Mouse (Mus musculus): Measurements from ENCODE around the gene Oas1f. TPM values are rescaled to one million over a fixed set of nuclear protein-coding genes. Genes with fewer than 3 reads are reported as not detected.
"Not testable (repeated sequence)": the region's sequence is repeated elsewhere in the genome, so short reads cannot be mapped to it uniquely, and the experiment has no call there.

Gene Oas1f
- total and polyA plus RNA-seq, 2 experiments, result not detected

DNA sequence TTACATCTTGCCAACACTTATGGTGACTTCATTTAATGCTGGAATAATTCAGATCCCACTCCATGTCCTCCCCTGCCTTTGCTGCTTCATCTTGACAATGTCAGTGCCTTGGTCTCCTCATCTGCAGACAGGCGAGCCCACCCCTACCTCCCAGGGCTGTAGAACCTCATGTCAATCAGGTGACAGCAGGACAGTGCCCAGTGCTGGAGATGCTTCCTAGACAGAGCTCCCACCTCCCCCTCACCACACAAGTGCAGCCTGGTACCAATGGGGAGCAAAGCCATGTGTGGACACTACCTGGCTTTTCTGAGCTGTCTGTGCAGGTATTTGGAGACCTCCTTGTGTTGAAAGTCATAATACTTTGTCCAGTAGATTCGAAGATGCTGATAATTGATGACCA is 31.6 kb downstream of the Oas1f start:
- not testable (repeated sequence) for DNase-seq (ENCODE audit: extremely low read depth, low read depth, low spot score); H3K79me2 ChIP-seq (ENCODE audit: control insufficient read depth, insufficient read depth, low read length); H3K27me3 ChIP-seq (ENCODE audit: control insufficient read depth, insufficient read depth, low read length); H3K9ac ChIP-seq (ENCODE audit: low read depth, low read length); H3K4me1 ChIP-seq (ENCODE audit: control insufficient read depth, insufficient read depth, low read length); H3K4me3 ChIP-seq (ENCODE audit: insufficient read depth, low read depth, low read length); H3K27ac ChIP-seq (replicated peaks; ENCODE audit: insufficient read depth, low read depth, low read length); H3K36me3 ChIP-seq (ENCODE audit: control insufficient read depth, insufficient read depth, low read length)
- 54% methylated on average over 2 of the region's 2 CpGs for WGBS

DNA sequence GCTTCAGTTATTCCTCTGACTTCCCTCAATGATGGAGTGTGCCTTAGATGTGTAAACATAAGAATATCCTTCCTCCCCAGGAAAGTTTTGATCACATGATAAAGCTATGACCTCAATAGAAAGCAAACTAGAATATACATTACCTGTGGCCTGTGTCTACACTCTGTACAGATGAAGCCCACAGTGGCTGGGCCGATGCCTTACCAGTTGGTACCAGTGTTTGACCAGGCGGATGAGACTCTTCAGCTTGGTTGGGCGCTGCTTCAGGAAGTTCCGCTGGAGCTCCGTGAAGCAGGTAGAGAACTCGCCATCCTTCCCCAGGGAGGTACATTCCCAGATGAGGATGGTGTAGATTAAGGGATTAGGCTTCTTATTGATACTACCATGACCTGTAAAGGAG is 34.5 kb downstream of the Oas1f start:
- WGBS, result 88% methylated on average over 6 of the region's 6 CpGs
- H3K79me2 ChIP-seq (ENCODE audit: control insufficient read depth, insufficient read depth, low read length); H3K36me3 ChIP-seq (ENCODE audit: control insufficient read depth, insufficient read depth, low read length); DNase-seq (ENCODE audit: extremely low read depth, low read depth, low spot score); H3K4me1 ChIP-seq (ENCODE audit: control insufficient read depth, insufficient read depth, low read length); H3K4me3 ChIP-seq (ENCODE audit: insufficient read depth, low read depth, low read length); H3K27me3 ChIP-seq (ENCODE audit: control insufficient read depth, insufficient read depth, low read length); H3K9ac ChIP-seq (ENCODE audit: low read depth, low read length); H3K27ac ChIP-seq (replicated peaks; ENCODE audit: insufficient read depth, low read depth, low read length): not testable (repeated sequence)

DNA sequence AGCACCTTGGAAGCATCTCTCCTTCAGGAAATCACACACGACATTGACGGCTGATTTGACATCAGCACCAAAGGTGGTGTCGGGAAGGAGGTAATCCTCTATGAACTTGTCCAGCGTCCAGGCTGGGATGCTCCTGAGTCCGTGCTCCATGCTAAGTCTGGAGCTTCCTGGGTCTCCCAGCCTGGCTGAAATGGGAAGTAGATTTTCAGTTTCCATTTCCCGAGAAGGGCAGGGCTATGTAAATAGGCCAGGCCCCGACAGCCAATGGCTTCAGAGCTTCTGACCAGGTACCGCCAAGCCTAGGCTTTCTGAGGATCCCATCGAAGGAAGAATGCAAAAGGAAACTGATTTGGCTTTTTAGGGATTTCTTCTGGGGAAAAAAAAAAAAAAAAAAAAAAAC is 40.2 kb downstream of the Oas1f start, which contains the start of gene Oas1g:
TSS of gene Oas1g (minus strand) at position 201 of the 400 bp plus-strand sequence.
- H3K4me1 ChIP-seq (ENCODE audit: control insufficient read depth, insufficient read depth, low read length); H3K36me3 ChIP-seq (ENCODE audit: control insufficient read depth, insufficient read depth, low read length); H3K27me3 ChIP-seq (ENCODE audit: control insufficient read depth, insufficient read depth, low read length); H3K79me2 ChIP-seq (ENCODE audit: control insufficient read depth, insufficient read depth, low read length); H3K27ac ChIP-seq (replicated peaks; ENCODE audit: insufficient read depth, low read depth, low read length): not testable (repeated sequence)
- peak; percentile 9 for DNase-seq (ENCODE audit: extremely low read depth, low read depth, low spot score)
- Histone ChIP-seq H3K9ac (ENCODE audit: low read depth, low read length) (peak within 1 kb of the TSS; percentile 8), H3K4me3 (ENCODE audit: insufficient read depth, low read depth, low read length) (peak within 1 kb of the TSS; percentile 3; the same call in 1 of the 2 replicates)
- 15% methylated on average over 5 of the region's 9 CpGs for WGBS

DNA sequence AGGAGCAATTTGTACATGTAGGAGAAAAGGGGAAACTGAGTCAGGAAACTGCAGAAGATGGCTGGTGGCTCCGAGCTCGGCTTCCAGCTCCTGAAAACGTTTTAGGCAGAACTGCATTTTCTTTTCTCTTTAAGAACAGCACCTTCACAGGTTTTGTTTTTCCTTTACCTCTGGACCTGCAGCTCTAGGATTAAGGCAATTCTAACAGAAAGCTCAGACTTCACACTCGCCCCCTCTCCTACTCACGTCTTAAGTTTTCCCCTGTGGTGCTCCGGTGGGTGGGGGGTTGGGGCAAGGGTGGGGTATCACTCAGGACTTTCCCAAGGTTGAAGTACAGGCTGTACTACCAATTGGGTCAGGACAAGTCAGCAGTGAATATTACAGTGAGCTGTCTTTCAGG is 40.7 kb downstream of the Oas1f start:
- no peaks in the 10 kb centered on the region for H3K79me2 ChIP-seq (ENCODE audit: control insufficient read depth, insufficient read depth, low read length)
- H3K27me3 ChIP-seq (ENCODE audit: control insufficient read depth, insufficient read depth, low read length), result no peaks in the 10 kb centered on the region; the same call in 1 of the 2 replicates
- H3K36me3 ChIP-seq (ENCODE audit: control insufficient read depth, insufficient read depth, low read length), result no peaks in the 10 kb centered on the region
- no peaks in the 10 kb centered on the region for H3K4me1 ChIP-seq (ENCODE audit: control insufficient read depth, insufficient read depth, low read length)
- no peak for TF ChIP-seq CTCF (IDR thresholded peaks at IDR 0.05; ENCODE audit: low read depth, low read length)
- TF ChIP-seq POLR2A (IDR thresholded peaks at IDR 0.05; ENCODE audit: extremely low read depth, insufficient read depth, low read length), result no peak
- 39% methylated on average over 6 of the region's 6 CpGs for WGBS
- H3K4me3 ChIP-seq (ENCODE audit: insufficient read depth, low read depth, low read length), result no peak overlapping the region
- no peak overlapping the region for H3K9ac ChIP-seq (ENCODE audit: low read depth, low read length)
- no peak for DNase-seq (ENCODE audit: extremely low read depth, low read depth, low spot score)
- no peak overlapping the region for H3K27ac ChIP-seq (replicated peaks; ENCODE audit: insufficient read depth, low read depth, low read length)

DNA sequence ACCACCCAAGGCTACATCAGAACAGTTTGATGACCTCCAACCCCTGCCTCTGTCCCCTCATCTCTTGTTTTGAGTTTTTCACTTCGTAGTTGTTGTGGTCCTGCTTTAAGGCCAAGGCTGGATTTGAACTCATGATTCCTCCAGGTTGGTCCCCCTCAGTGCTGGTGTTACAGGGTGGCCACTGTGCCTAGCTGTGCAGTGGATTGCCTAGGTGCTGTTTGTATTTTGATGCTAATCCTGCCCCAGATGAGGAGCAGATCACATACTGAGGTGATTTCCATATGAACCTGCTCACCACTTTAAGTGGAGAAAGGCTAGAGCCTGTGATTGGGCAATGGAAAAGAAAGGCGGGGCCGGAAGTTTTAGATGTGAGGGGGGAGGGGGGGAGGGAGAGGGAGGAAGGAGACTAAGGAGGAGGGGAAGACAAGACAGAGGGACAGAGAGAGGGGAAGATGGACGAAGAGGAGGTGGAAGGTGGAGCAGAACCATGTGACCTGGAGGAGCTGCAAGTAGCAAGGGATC is 41.2 kb downstream of the Oas1f start:
- not testable (repeated sequence) for H3K79me2 ChIP-seq (ENCODE audit: control insufficient read depth, insufficient read depth, low read length); H3K4me1 ChIP-seq (ENCODE audit: control insufficient read depth, insufficient read depth, low read length); DNase-seq (ENCODE audit: extremely low read depth, low read depth, low spot score); H3K4me3 ChIP-seq (ENCODE audit: insufficient read depth, low read depth, low read length); H3K9ac ChIP-seq (ENCODE audit: low read depth, low read length); H3K27ac ChIP-seq (replicated peaks; ENCODE audit: insufficient read depth, low read depth, low read length); H3K36me3 ChIP-seq (ENCODE audit: control insufficient read depth, insufficient read depth, low read length); H3K27me3 ChIP-seq (ENCODE audit: control insufficient read depth, insufficient read depth, low read length)
- WGBS, result 52% methylated on average over 4 of the region's 4 CpGs

DNA sequence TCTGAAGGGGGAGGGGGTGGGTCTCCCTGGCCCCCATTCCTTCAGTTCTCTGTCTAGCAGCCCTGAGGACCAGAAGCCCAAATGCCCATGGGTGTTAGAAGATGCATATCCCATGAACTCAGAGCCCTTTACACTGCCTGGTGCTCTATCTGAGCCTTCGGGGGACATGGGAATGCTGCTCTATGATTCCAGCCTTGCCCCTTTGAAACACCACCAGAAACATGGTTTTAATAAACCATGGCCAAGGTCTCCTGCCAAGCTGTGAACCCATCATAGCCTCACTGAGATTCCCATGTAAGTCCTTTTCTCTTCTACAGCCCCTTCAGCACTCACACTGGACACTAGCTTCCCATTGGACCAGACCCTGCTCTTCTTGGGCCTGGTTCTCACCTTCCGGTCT is 42.9 kb downstream of the Oas1f start:
- no peaks in the 10 kb centered on the region for H3K36me3 ChIP-seq (ENCODE audit: control insufficient read depth, insufficient read depth, low read length)
- no peak overlapping the region for H3K4me3 ChIP-seq (ENCODE audit: insufficient read depth, low read depth, low read length)
- no peaks in the 10 kb centered on the region; the same call in 1 of the 2 replicates for H3K27me3 ChIP-seq (ENCODE audit: control insufficient read depth, insufficient read depth, low read length)
- DNase-seq (ENCODE audit: extremely low read depth, low read depth, low spot score), result no peak
- H3K9ac ChIP-seq (ENCODE audit: low read depth, low read length), result no peak overlapping the region
- H3K27ac ChIP-seq (replicated peaks; ENCODE audit: insufficient read depth, low read depth, low read length), result no peak overlapping the region
- H3K4me1 ChIP-seq (ENCODE audit: control insufficient read depth, insufficient read depth, low read length), result no peaks in the 10 kb centered on the region
- TF ChIP-seq POLR2A (IDR thresholded peaks at IDR 0.05; ENCODE audit: extremely low read depth, insufficient read depth, low read length) (no peak), CTCF (IDR thresholded peaks at IDR 0.05; ENCODE audit: low read depth, low read length) (no peak)
- no peaks in the 10 kb centered on the region for H3K79me2 ChIP-seq (ENCODE audit: control insufficient read depth, insufficient read depth, low read length)
- 75% methylated on average over 2 of the region's 2 CpGs for WGBS

Measured in liver, adult 2 months (tissue).